Mouse (Mus musculus): ENCODE measurements at regions not wholly inside any gene's neighbourhood (a gene's known extent, or its start where the extent isn't known, plus 50 kb on each side); places are given as distances from the start of the nearest gene placed in this dataset.
A peak's percentile ranks its signal among the peaks of the same experiment; 100 is the strongest.

- DNase-seq: no peak
- intact Hi-C loops (cut with DNase I): no loop called here
Observed at GRCm38 (mm10) chr13:39362536-39362935, 401.9 kb upstream of the Slc35b3 start.

- DNase-seq: no peak
- intact Hi-C loops (cut with DNase I): no loop called here
Observed at GRCm38 (mm10) chr13:39351606-39352005, 390.9 kb upstream of the Slc35b3 start.

- DNase-seq: no peak
- intact Hi-C loops (cut with DNase I): no loop called here
Observed at GRCm38 (mm10) chr13:39350668-39351067, 390.0 kb upstream of the Slc35b3 start.

DNA sequence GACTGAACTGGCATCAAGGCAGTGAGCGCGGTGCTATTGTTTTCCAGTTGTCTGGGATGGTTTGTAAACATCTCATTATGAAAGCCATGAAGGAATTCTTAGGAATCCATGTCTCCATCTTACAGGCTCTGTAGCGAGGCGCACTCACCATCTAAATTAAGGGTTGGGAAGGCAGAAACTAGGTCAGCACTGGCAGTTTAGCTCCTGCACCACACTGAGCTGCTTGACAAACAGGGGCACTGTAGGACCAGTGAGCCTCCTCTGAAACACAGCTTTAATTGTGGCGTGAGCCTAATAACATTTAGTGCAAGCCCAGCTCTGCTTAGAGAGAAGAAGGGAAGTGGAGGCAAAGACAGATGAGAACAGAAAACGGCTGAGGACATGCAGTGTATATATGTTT, 387.1 kb upstream of the Slc35b3 start:
- intact Hi-C loops (cut with DNase I): no loop called here
- DNase-seq: no peak

DNA sequence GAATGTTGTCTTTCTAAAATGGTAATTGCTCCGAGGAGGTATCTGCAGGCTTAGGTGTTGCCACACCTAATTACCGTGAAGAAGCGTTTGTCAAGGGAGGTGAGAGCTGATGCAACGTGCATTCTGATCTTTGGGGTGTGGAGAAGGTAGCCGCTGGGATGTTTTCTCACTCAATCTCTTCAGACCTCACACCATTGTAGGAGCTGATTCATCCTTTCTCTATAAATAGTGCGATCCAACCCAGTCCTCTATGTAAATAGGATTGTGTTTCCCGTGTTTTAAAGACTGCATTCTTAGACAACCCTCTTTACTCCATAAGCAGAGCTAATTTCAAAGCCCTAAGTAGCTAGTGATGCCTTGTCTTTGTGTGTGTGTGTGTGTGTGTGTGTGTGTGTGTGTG, 374.2 kb upstream of the Slc35b3 start:
- no peak for DNase-seq
- intact Hi-C loops (cut with DNase I): no loop called here

DNA sequence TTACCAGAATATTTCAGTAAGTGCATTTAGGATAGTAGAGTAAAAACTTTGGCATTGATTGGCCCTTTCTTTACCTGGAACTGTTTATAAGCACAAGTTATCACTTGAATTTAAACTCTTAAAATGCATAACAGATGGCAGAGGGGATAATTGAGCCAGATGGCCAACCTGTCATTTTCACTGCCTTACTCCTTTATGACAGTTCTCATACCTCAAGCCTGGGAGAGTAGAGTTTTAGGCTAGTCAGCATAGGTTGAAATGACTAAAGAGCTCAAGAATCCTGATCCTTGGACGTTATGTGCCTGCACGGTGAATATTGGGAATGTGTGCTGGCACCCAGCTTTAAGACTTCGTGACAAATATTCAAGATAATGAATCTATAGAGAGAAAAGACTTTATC, 369.1 kb upstream of the Slc35b3 start:
- no peak for DNase-seq

DNA sequence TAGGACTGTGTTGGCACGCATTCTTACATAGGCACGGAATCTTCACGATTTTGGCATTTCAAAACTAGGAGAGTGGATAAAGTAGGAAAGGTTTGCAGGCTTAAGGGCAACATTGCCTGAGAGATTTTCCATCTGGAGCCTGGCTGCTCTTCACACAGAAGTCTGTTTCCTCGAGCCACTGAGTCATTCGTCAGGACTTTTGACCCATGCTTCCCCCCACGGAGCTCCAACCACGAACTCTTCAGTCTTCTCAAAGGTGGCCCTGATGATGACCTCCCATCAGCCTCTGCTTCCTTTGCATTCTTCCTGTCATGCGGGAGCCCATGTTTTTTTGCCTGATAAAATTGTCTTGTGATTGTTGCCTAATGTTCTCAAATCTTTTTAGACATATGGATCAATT, 365.5 kb upstream of the Slc35b3 start:
- intact Hi-C loops (cut with DNase I): no loop called here
- no peak for DNase-seq

More for the DNA sequence above, 369.1 kb upstream of the Slc35b3 start:
- intact Hi-C loops (cut with DNase I): no loop called here

DNA sequence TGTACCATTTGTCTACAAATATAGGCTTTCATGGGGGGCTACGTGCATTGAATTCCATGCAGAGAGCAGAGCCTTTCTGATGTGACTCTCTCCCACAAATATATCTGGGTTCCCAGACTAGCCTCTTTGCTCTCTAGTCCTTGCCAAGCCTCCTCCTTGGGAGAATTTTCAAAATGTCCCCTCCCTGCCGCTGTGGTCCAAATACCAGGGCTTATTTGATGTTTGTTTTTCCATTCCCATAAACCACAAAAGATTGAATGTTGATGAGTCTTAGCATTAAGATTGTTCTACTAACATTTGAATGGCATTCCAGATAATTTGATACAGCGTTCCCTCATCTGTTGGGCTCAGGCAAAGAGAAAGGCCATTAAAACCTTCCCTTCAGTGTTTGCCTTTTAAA, 360.4 kb upstream of the Slc35b3 start:
- intact Hi-C loops (cut with DNase I): no loop called here
- DNase-seq: no peak

DNA sequence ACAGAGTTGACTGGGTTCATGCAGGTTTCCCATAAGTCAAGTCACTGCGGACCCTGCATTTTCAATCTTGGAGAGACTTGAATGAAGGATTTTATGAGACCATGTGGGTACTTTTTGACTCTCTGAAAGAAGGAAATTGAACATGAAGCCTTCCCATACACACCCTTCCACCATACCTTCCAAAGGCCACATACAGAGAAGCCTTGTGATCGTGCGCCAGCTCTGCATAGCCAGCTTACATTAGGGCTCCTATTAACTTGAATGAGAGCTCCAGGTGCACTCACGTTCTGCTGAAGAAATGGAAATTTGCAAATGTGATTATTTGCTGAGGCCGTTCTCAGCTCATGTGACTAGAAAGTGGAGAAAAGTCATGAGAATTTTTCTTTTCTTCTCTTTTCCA, 349.1 kb upstream of the Slc35b3 start:
- intact Hi-C loops (cut with DNase I): no loop called here
- DNase-seq: no peak

GRCm38 (mm10) chr13:39307845-39308244, 347.2 kb upstream of the Slc35b3 start:
- peak; percentile 2 to 22 for DNase-seq
- intact Hi-C loops (cut with DNase I): no loop called here

GRCm38 (mm10) chr13:39306851-39307250, 346.2 kb upstream of the Slc35b3 start:
- DNase-seq: no peak
- intact Hi-C loops (cut with DNase I): no loop called here

DNA sequence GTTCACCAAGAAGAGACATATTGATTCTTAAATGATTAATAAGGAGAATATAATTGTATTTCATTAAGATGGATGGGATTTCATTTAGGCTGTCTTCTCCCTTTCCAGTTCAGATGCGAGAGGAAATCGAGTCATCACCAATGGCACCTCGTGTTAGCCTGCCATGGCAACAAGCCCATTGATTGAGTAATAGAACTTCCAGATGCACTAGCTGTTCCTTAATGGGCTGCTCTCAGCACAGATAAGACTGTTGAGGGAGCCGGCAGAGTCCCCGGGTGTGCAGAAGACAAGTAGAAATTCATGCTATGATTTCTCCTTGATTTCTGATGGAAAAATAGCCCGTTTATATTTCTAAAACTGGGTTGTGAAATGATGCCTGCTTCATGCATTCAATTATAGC, 336.5 kb upstream of the Slc35b3 start:
- intact Hi-C loops (cut with DNase I): no loop called here
- no peak for DNase-seq

GRCm38 (mm10) chr13:39290216-39290960, 329.7 kb upstream of the Slc35b3 start:
- intact Hi-C loops (cut with DNase I): no loop called here
- peak; percentile 5 to 6 for DNase-seq

DNA sequence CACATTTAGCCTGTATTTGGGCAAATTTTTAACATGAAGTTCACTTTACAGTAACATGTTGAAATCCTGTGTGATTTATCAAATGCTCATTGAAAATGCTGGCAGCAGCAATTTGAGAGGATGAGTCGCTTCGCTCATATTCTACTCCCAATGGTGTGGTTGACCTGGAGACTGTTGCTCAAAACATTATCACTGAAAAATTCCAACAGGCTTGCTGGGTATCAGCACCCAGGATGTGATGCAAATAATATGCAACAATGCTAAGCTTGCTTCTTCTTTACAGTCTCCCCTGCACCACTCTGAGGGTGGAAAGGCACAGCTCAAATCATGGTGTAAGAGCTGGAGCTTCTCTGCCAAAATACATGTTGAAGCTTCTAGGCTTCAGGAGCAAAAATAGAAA, 321.6 kb upstream of the Slc35b3 start:
- intact Hi-C loops (cut with DNase I): no loop called here
- DNase-seq: no peak

DNA sequence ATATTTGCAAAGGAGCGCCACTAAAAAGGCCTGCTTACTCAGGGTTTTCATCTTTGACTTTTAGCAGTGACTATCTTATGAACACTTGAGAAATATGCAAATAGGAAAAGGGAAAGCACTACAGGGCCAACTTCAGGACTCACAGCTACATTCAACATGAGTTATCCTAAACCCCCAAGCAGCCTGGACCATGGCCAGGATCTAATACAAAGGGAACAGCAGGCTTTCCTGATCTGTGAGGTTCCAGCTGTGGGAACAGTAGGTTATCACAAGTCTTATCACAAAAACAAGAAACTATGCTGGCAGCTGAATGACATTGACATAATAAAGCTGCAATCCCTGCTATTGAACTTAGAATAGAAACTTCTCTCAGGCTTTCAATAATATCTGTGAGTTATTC, 317.4 kb upstream of the Slc35b3 start:
- intact Hi-C loops (cut with DNase I): no loop called here
- peak; percentile 10 for DNase-seq

DNA sequence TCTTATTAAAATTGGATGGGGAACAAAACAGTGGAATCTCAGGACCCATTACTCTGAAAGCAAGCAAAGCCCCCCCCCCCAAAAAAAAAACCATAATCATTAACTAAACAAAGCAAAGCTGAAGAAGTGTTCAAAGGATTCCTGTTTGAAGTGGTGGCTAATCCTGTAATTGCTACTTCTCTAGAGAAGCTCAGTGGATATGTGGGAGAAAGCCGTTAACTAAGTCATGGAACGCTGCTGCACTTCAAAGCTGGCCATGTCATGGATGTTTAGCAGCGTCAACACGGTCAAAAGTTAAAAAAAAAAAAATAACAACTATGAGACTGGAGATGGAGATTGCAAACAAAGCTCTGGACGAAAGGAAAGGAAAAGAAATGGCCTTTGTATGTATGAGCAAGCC, 305.3 kb upstream of the Slc35b3 start:
- intact Hi-C loops (cut with DNase I): no loop called here

GRCm38 (mm10) chr13:39256708-39257107, 296.0 kb upstream of the Slc35b3 start:
- intact Hi-C loops (cut with DNase I): no loop called here
- no peak for DNase-seq

More for the DNA sequence above, 305.3 kb upstream of the Slc35b3 start:
- DNase-seq: no peak

- no peak for DNase-seq
- intact Hi-C loops (cut with DNase I): no loop called here
Observed at GRCm38 (mm10) chr13:39255338-39255737, 294.7 kb upstream of the Slc35b3 start.

DNA sequence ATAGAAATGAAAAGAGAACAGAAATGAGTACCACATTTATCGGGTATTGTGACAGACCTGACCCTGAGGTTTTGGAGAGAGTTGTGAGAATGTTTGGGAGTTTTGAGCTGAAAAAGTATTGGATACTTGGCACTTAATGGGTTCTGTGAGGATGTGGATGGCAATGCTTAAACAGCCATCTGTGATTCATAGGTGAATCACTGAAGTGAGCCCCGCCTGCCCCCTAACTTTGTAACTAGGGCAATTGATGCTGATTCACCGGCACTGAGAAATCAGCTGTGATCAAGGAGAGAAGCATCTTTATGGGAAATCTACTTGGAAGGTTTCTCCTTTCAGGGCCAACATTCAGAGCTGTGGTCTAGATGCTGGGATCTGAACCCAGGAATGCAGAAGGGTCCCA, 291.9 kb upstream of the Slc35b3 start:
- no peak for DNase-seq
- intact Hi-C loops (cut with DNase I): no loop called here

DNA sequence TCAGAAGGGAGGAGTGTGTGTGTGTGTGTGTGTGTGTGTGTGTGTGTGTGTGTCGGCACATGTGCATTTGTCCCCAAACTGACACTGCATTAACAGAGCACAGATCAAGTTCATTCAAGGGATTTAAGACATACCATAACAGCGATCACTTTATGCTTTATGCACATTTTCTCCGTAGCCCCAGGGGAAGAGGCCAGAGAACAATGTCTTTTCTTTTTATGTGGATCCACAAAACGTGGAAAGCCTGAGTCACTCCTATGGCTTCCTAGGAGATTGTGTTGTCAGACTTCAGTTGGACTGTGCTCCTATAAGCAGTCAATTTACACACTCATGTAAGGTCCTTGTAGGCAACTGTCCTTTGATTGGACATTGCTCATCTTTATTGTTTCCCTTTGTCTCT, 289.4 kb upstream of the Slc35b3 start:
- DNase-seq: no peak
- intact Hi-C loops (cut with DNase I): no loop called here

- intact Hi-C loops (cut with DNase I): no loop called here
- DNase-seq: no peak
Observed at GRCm38 (mm10) chr13:39226829-39227228, 266.2 kb upstream of the Slc35b3 start.

GRCm38 (mm10) chr13:39225651-39226050, 265.0 kb upstream of the Slc35b3 start:
- intact Hi-C loops (cut with DNase I): no loop called here
- DNase-seq: no peak

- intact Hi-C loops (cut with DNase I): no loop called here
- no peak for DNase-seq
Observed at GRCm38 (mm10) chr13:39211076-39211475, 250.4 kb upstream of the Slc35b3 start.
